Mouse (Mus musculus) bone marrow macrophage, adult 2 months (primary cell): ENCODE results near the gene Irf1. TPM values are rescaled to one million over a fixed set of nuclear protein-coding genes. Genes with fewer than 3 reads are reported as not detected.

Experiments
- H3K27ac ChIP-seq: 2 replicates; pipeline ENCODE4 v1.5.1; 2012; ENCODE audit warnings: low read depth, low read length; ENCODE audit not compliant: insufficient read depth
- H3K4me1 ChIP-seq: 2 replicates; pipeline ENCODE4 v1.6.1; 2012; ENCODE audit warnings: low read length; ENCODE audit not compliant: control insufficient read depth, insufficient read depth
- H3K4me3 ChIP-seq: 2 replicates; pipeline ENCODE4 v1.5.1; 2012; ENCODE audit warnings: mild to moderate bottlenecking, low read length, moderate library complexity; ENCODE audit not compliant: insufficient read depth
- CTCF ChIP-seq: IDR thresholded peaks from 2 replicates; pipeline ENCODE4 v1.5.1; 2012; ENCODE audit warnings: low read depth, mild to moderate bottlenecking, low read length, moderate library complexity
- POLR2A ChIP-seq: IDR thresholded peaks from 2 replicates; pipeline ENCODE4 v1.6.1; 2012; ENCODE audit warnings: mild to moderate bottlenecking, low read depth, low read length, borderline replicate concordance
- polyA plus RNA-seq: library from polyadenylated mRNA; stranded (reverse); fragments of >200 nt; gene quantifications from 2 replicates; pipeline ENCODE4 v1.2.4, GENCODE M21; 2012; ENCODE audit not compliant: missing spikeins, insufficient read depth, insufficient read length

Gene Irf1
- polyA plus RNA-seq = 84.8 and 89.6 TPM in 2 replicates

GRCm38 (mm10) chr11:53769760-53770124, at the start of gene Irf1:
Gene Irf1, plus strand, starts transcription at chr11:53770014.
- H3K27ac ChIP-seq = peak within 1 kb of the TSS; percentile 92
- peaks cover 44% of the 10 kb centered on the region for H3K4me1 ChIP-seq
- H3K4me3 ChIP-seq = peak within 1 kb of the TSS; percentile 99
- TF ChIP-seq POLR2A = peak; percentile 70; the same call in 1 of the 2 replicates
- no peak for TF ChIP-seq CTCF

- Histone ChIP-seq H3K4me1 (no peaks in the 10 kb centered on the region), H3K4me3 (no peak within 1 kb of the TSS), H3K27ac (no peak within 1 kb of the TSS)
- no peak for TF ChIP-seq CTCF
- TF ChIP-seq POLR2A = no peak
Measured at GRCm38 (mm10) chr11:53720715-53721114, 49.1 kb upstream of the Irf1 start, which contains the start of gene Il5. Gene Il5, plus strand, starts transcription at chr11:53720794.

- H3K27ac ChIP-seq = no peak overlapping the region
- H3K4me3 ChIP-seq = no peak overlapping the region
- TF ChIP-seq CTCF (no peak), POLR2A (no peak)
- 0 out of 2 replicates have a peak, but pooled peaks cover 4% of the 10 kb centered on the region for H3K4me1 ChIP-seq
Measured at GRCm38 (mm10) chr11:53731457-53731856, 38.4 kb upstream of the Irf1 start.

- Histone ChIP-seq H3K27ac (no peak overlapping the region), H3K4me3 (no peak overlapping the region), H3K4me1 (0 out of 2 replicates have a peak, but pooled peaks cover 4% of the 10 kb centered on the region)
- no peak for TF ChIP-seq POLR2A
- no peak for TF ChIP-seq CTCF
Measured at GRCm38 (mm10) chr11:53732244-53732643, 37.6 kb upstream of the Irf1 start.

- Histone ChIP-seq H3K27ac (no peak overlapping the region), H3K4me1 (0 out of 2 replicates have a peak, but pooled peaks cover 4% of the 10 kb centered on the region), H3K4me3 (no peak overlapping the region)
- TF ChIP-seq CTCF (no peak), POLR2A (no peak)
Measured at GRCm38 (mm10) chr11:53733824-53734223, 36.0 kb upstream of the Irf1 start.

- no peak for TF ChIP-seq CTCF
- no peak overlapping the region for H3K4me3 ChIP-seq
- no peak overlapping the region for H3K27ac ChIP-seq
- no peaks in the 10 kb centered on the region for H3K4me1 ChIP-seq
Measured at GRCm38 (mm10) chr11:53734431-53734830, 35.4 kb upstream of the Irf1 start.

- TF ChIP-seq CTCF = no peak
- TF ChIP-seq POLR2A = no peak
- Histone ChIP-seq H3K4me1 (no peaks in the 10 kb centered on the region), H3K27ac (no peak overlapping the region), H3K4me3 (no peak overlapping the region)
Measured at GRCm38 (mm10) chr11:53734970-53735681, 34.7 kb upstream of the Irf1 start.

- TF ChIP-seq CTCF = peak; percentile 58
- TF ChIP-seq POLR2A = no peak
- no peak overlapping the region for H3K27ac ChIP-seq
- peak overlapping the region; percentile 40 for H3K4me3 ChIP-seq
- H3K4me1 ChIP-seq = no peaks in the 10 kb centered on the region
Measured at GRCm38 (mm10) chr11:53735682-53736245, 34.0 kb upstream of the Irf1 start.

GRCm38 (mm10) chr11:53736771-53737572, 32.8 kb upstream of the Irf1 start:
- no peaks in the 10 kb centered on the region for H3K4me1 ChIP-seq
- TF ChIP-seq CTCF (peak; percentile 66), POLR2A (no peak)
- no peak overlapping the region for H3K4me3 ChIP-seq
- H3K27ac ChIP-seq = no peak overlapping the region
